Mouse (Mus musculus) kidney, adult 2 months (tissue): ENCODE results near the gene Ubac2.

Experiments used
- CTCF ChIP-seq: fragments of 200-500 bp; conservative IDR thresholded peaks from 2 replicates; pipeline ENCODE4 v1.5.1; 2011; ENCODE audit warnings: low read depth, mild to moderate bottlenecking, control low read depth, low read length, moderate library complexity, mixed read lengths; ENCODE audit not compliant: insufficient read depth, insufficient read length
- POLR2A ChIP-seq: fragments of 200-500 bp; IDR thresholded peaks from one replicate; pipeline ENCODE4 v1.6.1; 2011; ENCODE audit warnings: low read depth, low read length, control low read depth

- TF ChIP-seq CTCF: no peak
- no peak for TF ChIP-seq POLR2A
Observed at GRCm38 (mm10) chr14:121951399-121952045, 73.1 kb downstream of the Ubac2 start.
